Mouse (Mus musculus) brain, adult 2 months (tissue): ENCODE measurements around the gene Samhd1.

Experiments used
- DNase-seq: peaks from one replicate; pipeline ENCODE4 v3.0.0; 2011; ENCODE audit warnings: low read depth, low spot score

The Samhd1 gene

GRCm38 (mm10) chr2:157136176-157136575 is 1.1 kb upstream of the Samhd1 start:
- DNase-seq: no peak

- no peak for DNase-seq
These were observed 560 bp upstream of the Samhd1 start for GRCm38 (mm10) chr2:157135529-157136120.

GRCm38 (mm10) chr2:157134479-157134931 is 560 bp downstream of the Samhd1 start:
- DNase-seq: no peak

GRCm38 (mm10) chr2:157133769-157134478 is 1.1 kb downstream of the Samhd1 start:
- no peak for DNase-seq

- DNase-seq: no peak
These were observed 2.2 kb downstream of the Samhd1 start for GRCm38 (mm10) chr2:157132686-157133540.

- DNase-seq: no peak
These were observed 3.0 kb downstream of the Samhd1 start for GRCm38 (mm10) chr2:157132086-157132485.

GRCm38 (mm10) chr2:157130813-157131514 is 4.1 kb downstream of the Samhd1 start:
- DNase-seq: no peak

- no peak for DNase-seq
These were observed 5.4 kb downstream of the Samhd1 start for GRCm38 (mm10) chr2:157129601-157130164.

GRCm38 (mm10) chr2:157129096-157129495 is 6.0 kb downstream of the Samhd1 start:
- no peak for DNase-seq

- DNase-seq: peak; percentile 43
These were observed 7.0 kb downstream of the Samhd1 start for GRCm38 (mm10) chr2:157128072-157128471.

- no peak for DNase-seq
These were observed 7.7 kb downstream of the Samhd1 start for GRCm38 (mm10) chr2:157127370-157127769.

GRCm38 (mm10) chr2:157125246-157125645 is 9.8 kb downstream of the Samhd1 start:
- no peak for DNase-seq

- DNase-seq: no peak
These were observed 13.3 kb downstream of the Samhd1 start for GRCm38 (mm10) chr2:157121766-157122165.

- no peak for DNase-seq
These were observed 16.0 kb downstream of the Samhd1 start for GRCm38 (mm10) chr2:157119075-157119474.

GRCm38 (mm10) chr2:157118556-157118955 is 16.5 kb downstream of the Samhd1 start:
- no peak for DNase-seq

- DNase-seq: peak; percentile 67
These were observed 18.1 kb downstream of the Samhd1 start for GRCm38 (mm10) chr2:157116964-157117363.

GRCm38 (mm10) chr2:157108236-157108635 is 26.8 kb downstream of the Samhd1 start:
- no peak for DNase-seq

- no peak for DNase-seq
These were observed 30.6 kb downstream of the Samhd1 start for GRCm38 (mm10) chr2:157104454-157104853.

- no peak for DNase-seq
These were observed 32.8 kb downstream of the Samhd1 start for GRCm38 (mm10) chr2:157102256-157102655.

GRCm38 (mm10) chr2:157101650-157102049 is 33.4 kb downstream of the Samhd1 start:
- DNase-seq: peak; percentile 67

- peak; percentile 18 for DNase-seq
These were observed 34.8 kb downstream of the Samhd1 start for GRCm38 (mm10) chr2:157100319-157100605.
